Mouse (Mus musculus) limb, embryonic 12.5 days (tissue): ENCODE data around the gene C530008M17Rik. TPM values are rescaled to one million over a fixed set of nuclear protein-coding genes. Genes with fewer than 3 reads are reported as not detected.
"Not testable (repeated sequence)": the region's sequence is repeated elsewhere in the genome, so short reads cannot be mapped to it uniquely, and the experiment has no call there.

Experiments used
- ATAC-seq: fragments of 200-750 bp; cut with Nextera tagmentation; 2 replicates; pipeline ENCODE4 v1.8.0; 2017; ENCODE audit warnings: low read depth, moderate TSS enrichment; ENCODE audit not compliant: insufficient number of reproducible peaks, insufficient read depth, low FRiP score, low TSS enrichment
- H3K27ac ChIP-seq: fragments of 300-500 bp; sonication (generic); 2 replicates; pipeline ENCODE4 v1.5.1; 2016; ENCODE audit warnings: mild to moderate bottlenecking, moderate library complexity
- H3K27me3 ChIP-seq: fragments of 300-500 bp; sonication (generic); 2 replicates; pipeline ENCODE4 v1.6.1; 2016; ENCODE audit warnings: mild to moderate bottlenecking, moderate library complexity
- H3K36me3 ChIP-seq: fragments of 300-500 bp; sonication (generic); 2 replicates; pipeline ENCODE4 v1.6.1; 2016; ENCODE audit warnings: mild to moderate bottlenecking, moderate library complexity
- H3K4me1 ChIP-seq: fragments of 300-500 bp; sonication (generic); replicated peaks from 2 replicates; pipeline ENCODE4 v1.6.1; 2016
- H3K4me2 ChIP-seq: fragments of 300-500 bp; sonication (generic); 2 replicates; pipeline ENCODE4 v1.6.1; 2016; ENCODE audit warnings: mild to moderate bottlenecking, moderate library complexity
- H3K4me3 ChIP-seq: fragments of 300-500 bp; sonication (generic); replicated peaks from 2 replicates; pipeline ENCODE4 v1.5.1; 2016; ENCODE audit warnings: mild to moderate bottlenecking
- H3K9ac ChIP-seq: fragments of 300-500 bp; sonication (generic); replicated peaks from 2 replicates; pipeline ENCODE4 v1.6.1; 2016; ENCODE audit warnings: mild to moderate bottlenecking, moderate library complexity
- H3K9me3 ChIP-seq: fragments of 300-500 bp; sonication (generic); 2 replicates; pipeline ENCODE4 v1.6.1; 2016; ENCODE audit warnings: mild to moderate bottlenecking, moderate library complexity
- WGBS: fragments of 180-500 bp; shearing (Covaris S2); methylation state at CpG from one replicate; pipeline ENCODE4 v1.1.7; 2016; 5-methylcytosine and 5-hydroxymethylcytosine counted together
- polyA plus RNA-seq: library from polyadenylated mRNA; unstranded; fragments of >200 nt; fragmentation: Nextera tagmentation; extraction: Ambion mirVana; gene quantifications from 2 replicates; pipeline ENCODE4 v1.2.1, GENCODE M21; 2016

Gene C530008M17Rik
- polyA plus RNA-seq, 1 experiment from 2014 or later = 31.9 TPM

DNA sequence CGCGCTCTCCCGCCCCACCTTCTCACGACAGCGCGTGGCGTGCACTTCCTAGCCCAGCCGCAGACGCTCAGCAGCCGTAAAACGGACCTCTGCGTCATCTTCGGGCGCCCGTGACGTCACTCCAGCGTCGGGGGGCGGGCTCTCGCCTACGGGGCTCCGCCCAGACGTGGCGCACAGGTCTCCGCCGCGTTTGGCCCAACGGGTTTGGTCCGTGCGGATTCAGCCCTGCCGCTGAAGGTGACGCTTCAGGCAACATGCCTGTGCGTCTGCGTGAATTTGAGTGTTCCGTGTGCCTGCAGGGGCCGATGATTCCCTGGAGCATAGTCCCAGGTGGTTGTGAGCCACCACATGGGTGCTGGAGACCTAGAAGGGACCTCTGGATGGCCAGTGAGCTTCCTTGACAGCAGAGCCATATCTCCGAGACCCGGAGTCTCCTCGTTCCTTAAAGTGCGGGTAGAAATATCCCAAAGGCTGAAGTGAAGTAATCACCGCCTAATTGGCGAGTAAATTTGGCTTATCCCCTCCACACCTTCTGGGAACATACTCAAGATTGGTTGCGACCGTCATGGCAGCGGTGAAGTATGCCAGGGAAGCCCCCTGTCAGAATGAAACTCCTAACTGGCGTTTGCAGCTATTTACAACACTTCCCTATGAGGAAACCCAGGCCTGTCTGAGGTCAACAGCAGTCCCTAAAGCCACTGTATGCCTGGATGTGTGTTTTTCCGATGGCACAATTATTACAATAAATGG is 249.3 kb downstream of the C530008M17Rik start, which contains the start of gene Aasdh:
Gene Aasdh (minus strand): TSS at position 110 of the 750 bp plus-strand sequence.
- WGBS = under 1% methylated on average over 47 of the region's 47 CpGs
- Histone ChIP-seq H3K9me3 (no peaks in the 10 kb centered on the region), H3K9ac (peak within 1 kb of the TSS; percentile 78), H3K4me2 (peak within 1 kb of the TSS; percentile 70), H3K4me1 (0 out of 2 replicates have a peak, but pooled peaks cover 4% of the 10 kb centered on the region), H3K36me3 (peaks cover 9% of the 10 kb centered on the region), H3K4me3 (peak within 1 kb of the TSS; percentile 69), H3K27me3 (no peaks in the 10 kb centered on the region), H3K27ac (peak within 1 kb of the TSS; percentile 89)
- peak; percentile 95 for ATAC-seq

- H3K27me3 ChIP-seq = no peaks in the 10 kb centered on the region
- 48% methylated on average over 3 of the region's 3 CpGs for WGBS
- ATAC-seq = no peak
- H3K9ac ChIP-seq = peak overlapping the region; percentile 78
- peaks cover 5% of the 10 kb centered on the region; the same call in 1 of the 2 replicates for H3K36me3 ChIP-seq
- peak overlapping the region; percentile 89 for H3K27ac ChIP-seq
- peak overlapping the region; percentile 70 for H3K4me2 ChIP-seq
- H3K4me1 ChIP-seq = 0 out of 2 replicates have a peak, but pooled peaks cover 4% of the 10 kb centered on the region
- no peaks in the 10 kb centered on the region for H3K9me3 ChIP-seq
- peak overlapping the region; percentile 69 for H3K4me3 ChIP-seq
These were observed 249.8 kb downstream of the C530008M17Rik start for GRCm38 (mm10) chr5:76906155-76906499.

DNA sequence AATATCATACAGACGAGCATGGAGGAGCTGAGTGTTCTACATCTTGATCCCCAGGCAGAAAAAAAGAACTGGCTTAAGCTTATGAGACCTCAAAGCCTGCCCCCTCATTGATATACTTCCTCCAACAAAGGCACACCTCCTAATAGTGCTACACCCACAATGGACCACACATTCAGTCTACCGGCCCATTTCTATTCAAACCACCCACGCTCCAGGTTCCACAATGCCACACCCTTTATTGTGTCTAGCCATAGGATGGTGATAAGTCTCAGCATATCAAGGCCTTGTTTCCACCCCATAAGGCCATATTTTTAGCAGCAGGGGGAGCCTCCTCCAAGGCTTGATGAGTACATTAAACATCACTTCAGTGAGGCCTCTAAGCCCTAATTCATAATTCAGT is 254.5 kb downstream of the C530008M17Rik start:
- Histone ChIP-seq H3K4me2 (no peak overlapping the region), H3K4me1 (0 out of 2 replicates have a peak, but pooled peaks cover 4% of the 10 kb centered on the region), H3K4me3 (no peak overlapping the region), H3K27ac (no peak overlapping the region), H3K36me3 (peaks cover 20% of the 10 kb centered on the region), H3K9ac (no peak overlapping the region), H3K9me3 (no peaks in the 10 kb centered on the region), H3K27me3 (no peaks in the 10 kb centered on the region)
- no peak for ATAC-seq
- WGBS = 84% methylated on average over 3 of the region's 3 CpGs

- ATAC-seq, H3K9ac ChIP-seq, H3K4me3 ChIP-seq, H3K4me2 ChIP-seq, H3K4me1 ChIP-seq, H3K27ac ChIP-seq, H3K9me3 ChIP-seq, H3K27me3 ChIP-seq: not testable (repeated sequence)
- peaks cover 30% of the 10 kb centered on the region for H3K36me3 ChIP-seq
- 93% methylated on average over 5 of the region's 5 CpGs for WGBS
These were observed 256.2 kb downstream of the C530008M17Rik start for GRCm38 (mm10) chr5:76912522-76912921.

DNA sequence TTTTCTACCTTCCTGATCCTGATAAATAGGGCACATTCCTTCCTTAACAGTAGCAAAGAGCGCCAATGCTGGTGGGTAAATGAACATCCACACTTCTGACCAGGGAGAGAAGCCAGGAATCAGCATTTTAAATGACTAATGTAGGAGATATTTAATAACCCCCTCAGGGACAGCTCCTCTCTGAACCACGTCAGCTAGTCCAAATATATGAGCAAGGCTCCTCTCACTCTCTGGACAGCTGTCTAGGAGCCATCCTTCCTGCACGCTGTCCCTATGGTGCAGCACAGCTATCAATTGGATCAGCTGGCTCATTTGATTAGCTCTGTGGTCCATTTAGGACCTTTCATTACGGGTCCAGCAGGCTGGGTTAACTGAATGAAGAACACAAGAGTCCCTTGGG is 266.5 kb downstream of the C530008M17Rik start:
- Histone ChIP-seq H3K27me3 (no peaks in the 10 kb centered on the region), H3K4me1 (0 out of 2 replicates have a peak, but pooled peaks cover 4% of the 10 kb centered on the region), H3K36me3 (peaks cover 87% of the 10 kb centered on the region), H3K4me3 (no peak overlapping the region), H3K9me3 (no peaks in the 10 kb centered on the region; the same call in 1 of the 2 replicates), H3K4me2 (no peak overlapping the region), H3K9ac (no peak overlapping the region), H3K27ac (no peak overlapping the region)
- ATAC-seq = no peak
- 89% methylated on average over 4 of the region's 4 CpGs for WGBS

Other genes starting within 250 kb of the C530008M17Rik start
- not detected in 2 replicates for gene Gm7271, start 172.5 kb upstream of the C530008M17Rik start, polyA plus RNA-seq
- 43.7 and 44.5 TPM in 2 replicates for gene Exoc1, start 127.2 kb upstream of the C530008M17Rik start, polyA plus RNA-seq
- gene Cep135, start 67.8 kb upstream of the C530008M17Rik start, polyA plus RNA-seq = 11.0 and 11.4 TPM in 2 replicates
- 21.1 and 21.9 TPM in 2 replicates for gene Aasdh, start 249.0 kb downstream of the C530008M17Rik start, polyA plus RNA-seq